Mouse (Mus musculus): ENCODE measurements around the gene Jag2.

Jag2 gene

DNA sequence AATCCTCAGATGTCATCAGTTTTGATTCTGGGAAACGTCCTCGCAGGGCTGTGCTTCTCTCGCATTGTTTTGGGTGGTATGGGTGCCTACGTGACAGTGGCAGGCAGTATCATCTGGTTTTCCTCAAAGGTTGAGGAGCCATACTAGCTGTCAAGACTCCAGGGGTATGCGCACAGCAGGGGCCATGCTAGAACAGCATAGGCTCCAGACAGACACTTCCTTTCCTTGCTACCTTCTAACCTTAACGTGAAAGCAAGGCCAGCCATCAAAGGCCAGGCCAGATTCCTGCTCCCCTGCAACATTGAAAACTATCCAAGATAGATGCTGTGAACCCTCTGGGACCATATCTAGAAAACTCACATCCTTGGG is 21.2 kb upstream of the Jag2 start:
- ChIA-PET POLR2A (interaction anchor here (0.6 to 2.3 kb wide), 17 partner anchors 9 to 363 kb away, joined by 3 to 14 read pairs (median 4); partner anchors contain the start of genes Nudt14 (in 2 of the 4), Brf1 (in 1 of the 4), Btbd6 (in 1 of the 4) and Gpr132 (in 1 of the 4)), CTCF (interaction anchor here in 3 of 4 experiments (0.7 to 2.7 kb wide), 19 partner anchors 7 to 276 kb away, joined by 3 to 8 read pairs (median 4); partner anchors contain the start of genes Jag2 (in 2 of the 3), Akt1 (in 1 of the 3), Btbd6 (in 1 of the 3) and Cdca4 (in 1 of the 3))

DNA sequence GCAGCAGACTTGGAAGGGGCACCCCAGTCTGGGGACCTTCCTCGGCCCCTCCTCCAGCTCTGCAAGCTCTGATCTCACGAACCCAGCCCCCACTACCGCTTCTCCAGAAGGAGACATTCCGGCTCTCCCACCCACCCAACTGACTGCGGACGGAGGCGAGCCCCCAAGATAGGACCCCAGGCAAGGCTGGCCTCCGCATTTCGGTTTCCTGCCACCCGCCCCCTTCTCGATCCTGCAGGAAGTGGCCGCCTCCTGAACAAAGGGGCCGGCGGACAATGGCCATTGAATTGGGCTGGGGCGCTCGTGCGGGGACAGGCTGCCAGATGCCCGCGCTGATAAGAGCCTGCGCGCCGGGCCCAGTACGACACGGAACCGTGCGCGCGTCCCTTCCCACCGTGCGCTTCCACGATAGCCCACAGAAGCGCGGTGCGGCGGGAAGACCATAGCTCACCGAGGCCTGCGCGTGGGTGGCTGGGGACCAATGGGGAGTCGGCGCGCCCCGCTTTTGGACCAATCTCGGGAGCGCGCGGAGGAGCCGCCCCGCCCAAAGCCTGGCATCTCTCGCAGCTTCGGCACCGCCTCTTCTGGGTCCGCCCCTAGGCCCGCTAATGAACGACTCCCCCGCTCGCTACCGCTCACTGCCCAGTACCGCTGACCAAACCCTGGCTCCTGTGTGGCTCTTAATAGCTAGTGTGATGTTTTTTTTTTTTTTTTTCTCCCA is 20.6 kb upstream of the Jag2 start:
- CTCF ChIA-PET = interaction anchor here in 3 of 4 experiments (0.7 to 2.7 kb wide), 22 partner anchors 8 to 275 kb away, joined by 3 to 8 read pairs (median 4); partner anchors contain the start of genes Btbd6 (in 2 of the 3), Jag2 (in 2 of the 3), Akt1 (in 1 of the 3) and Nudt14 (in 1 of the 3)
- POLR2A ChIA-PET = interaction anchor here (0.6 to 3.4 kb wide), 28 partner anchors 8 to 364 kb away, joined by 3 to 15 read pairs (median 4); partner anchors contain the start of genes Btbd6 (in 2 of the 4), Nudt14 (in 2 of the 4), Tex22 (in 2 of the 4) and Brf1 (in 1 of the 4)

- ChIA-PET CTCF (interaction anchor here in 3 of 4 experiments (0.6 to 3.4 kb wide), 17 partner anchors 8 to 201 kb away, joined by 3 to 12 read pairs (median 4); partner anchors contain the start of genes Jag2 (in 3 of the 3), Brf1 (in 1 of the 3) and Btbd6 (in 1 of the 3)), POLR2A (interaction anchor here in 3 of 4 experiments (0.6 to 3.4 kb wide), 10 partner anchors 8 to 200 kb away, joined by 3 to 15 read pairs (median 4); partner anchors contain the start of genes Btbd6 (in 1 of the 3), Jag2 (in 1 of the 3) and Tex22 (in 1 of the 3))
These were observed 17.7 kb upstream of the Jag2 start for GRCm38 (mm10) chr12:112947307-112947706.

DNA sequence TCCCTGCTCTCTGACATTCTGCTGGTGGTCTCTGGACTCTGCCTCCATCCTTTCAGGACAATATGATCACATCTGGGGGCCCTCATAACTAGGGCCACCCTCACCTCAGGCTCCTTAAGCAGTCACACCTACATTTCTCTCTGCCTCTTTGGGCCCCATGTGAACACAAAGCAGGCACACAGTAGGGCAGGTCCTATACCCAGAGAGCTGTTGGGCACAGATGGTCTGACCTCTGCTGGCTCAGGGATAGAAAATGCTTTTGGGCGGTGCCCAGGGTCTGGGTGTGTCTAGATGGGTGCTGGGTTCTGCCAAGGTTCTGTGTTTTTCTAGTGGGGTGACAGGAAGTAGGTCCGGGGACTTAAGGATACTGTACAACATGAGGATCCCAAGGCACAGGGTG is 14.1 kb upstream of the Jag2 start:
- POLR2A ChIA-PET = interaction anchor here in 1 of 4 experiments (1.3 kb wide), 1 partner anchor 11 kb away, joined by 3 read pairs; no protein-coding TSS in a partner anchor
- CTCF ChIA-PET = interaction anchor here in 1 of 4 experiments (1.0 to 2.7 kb wide), 2 partner anchors 11 to 68 kb away, joined by 3 to 12 read pairs; no protein-coding TSS in a partner anchor

GRCm38 (mm10) chr12:112941776-112942713 is 12.5 kb upstream of the Jag2 start, which contains the start of gene Nudt14:
Gene Nudt14 (minus strand): TSS chr12:112942124.
- ChIA-PET CTCF (interaction anchor here (0.5 to 2.7 kb wide), 20 partner anchors 7 to 795 kb away, joined by 3 to 17 read pairs (median 4); partner anchors contain the start of genes Crip1 (in 1 of the 4), Crip2 (in 1 of the 4) and Jag2 (in 1 of the 4)), POLR2A (interaction anchor here in 3 of 4 experiments (0.6 to 1.7 kb wide), 27 partner anchors 8 to 249 kb away, joined by 3 to 14 read pairs (median 4); partner anchors contain the start of genes Brf1 (in 2 of the 3), Jag2 (in 2 of the 3), Btbd6 (in 1 of the 3) and Clba1 (in 1 of the 3))

DNA sequence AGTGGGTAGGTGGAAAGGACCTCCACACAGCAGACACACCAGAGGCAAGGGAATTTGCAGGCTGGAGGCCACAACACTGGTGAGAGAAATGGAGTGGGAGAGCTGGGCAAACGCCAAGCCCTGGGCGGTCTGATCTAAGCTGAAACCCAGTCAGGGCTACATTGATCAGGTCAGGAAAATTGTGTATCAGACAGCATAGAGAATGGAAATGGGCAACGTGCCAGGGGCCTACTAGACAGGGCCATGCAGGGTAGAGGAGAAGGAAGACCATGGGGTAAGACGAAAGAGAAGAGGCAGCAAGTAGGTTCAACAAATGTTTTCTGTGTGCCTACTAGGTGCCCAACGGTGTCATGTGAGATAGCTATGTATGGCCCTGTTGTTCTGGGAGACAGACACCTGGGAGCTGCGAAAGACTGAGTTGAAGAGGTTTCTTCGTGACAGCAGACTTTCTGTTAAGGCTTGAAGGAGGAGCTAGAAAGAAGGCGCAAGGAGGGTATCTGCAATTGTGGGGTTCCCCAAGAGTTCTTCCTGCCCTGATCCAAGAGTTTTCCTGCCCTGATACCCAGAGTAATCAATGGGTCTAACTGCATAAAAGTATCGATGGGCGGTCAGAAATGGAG is 11.7 kb upstream of the Jag2 start:
- CTCF ChIA-PET = interaction anchor here (0.6 to 2.7 kb wide), 20 partner anchors 8 to 390 kb away, joined by 3 to 17 read pairs (median 4); partner anchors contain the start of genes Btbd6 (in 1 of the 4), Crip1 (in 1 of the 4), Crip2 (in 1 of the 4) and Jag2 (in 1 of the 4)

GRCm38 (mm10) chr12:112940710-112941109 is 11.1 kb upstream of the Jag2 start:
- POLR2A ChIA-PET = interaction anchor here in 2 of 4 experiments (1.0 to 1.6 kb wide), 5 partner anchors 8 to 150 kb away, joined by 4 to 13 read pairs (median 5); partner anchors contain the start of gene Jag2 (in 1 of the 2)
- CTCF ChIA-PET = interaction anchor here in 2 of 4 experiments (0.6 to 2.7 kb wide), 6 partner anchors 10 to 389 kb away, joined by 3 to 17 read pairs (median 4); partner anchors contain the start of genes Btbd6 (in 1 of the 2) and Jag2 (in 1 of the 2)

More for the DNA sequence above, 11.7 kb upstream of the Jag2 start:
- POLR2A ChIA-PET = interaction anchor here in 3 of 4 experiments (0.6 to 1.7 kb wide), 25 partner anchors 8 to 248 kb away, joined by 3 to 14 read pairs (median 4); partner anchors contain the start of genes Brf1 (in 2 of the 3), Jag2 (in 2 of the 3), Btbd6 (in 1 of the 3) and Clba1 (in 1 of the 3)

- ChIA-PET CTCF (interaction anchor here in 3 of 4 experiments (0.8 to 2.1 kb wide), 5 partner anchors 10 to 66 kb away, joined by 3 to 18 read pairs (median 6); partner anchors contain the start of gene Jag2 (in 2 of the 3)), POLR2A (interaction anchor here in 2 of 4 experiments (0.8 to 1.2 kb wide), 5 partner anchors 10 to 65 kb away, joined by 3 to 4 read pairs (median 3); partner anchors contain the start of gene Brf1 (in 1 of the 2))
These were observed 10.7 kb upstream of the Jag2 start for GRCm38 (mm10) chr12:112940238-112940637.

- ChIA-PET POLR2A (interaction anchor here in 2 of 4 experiments (0.9 to 2.1 kb wide), 9 partner anchors 8 to 135 kb away, joined by 3 to 7 read pairs (median 3); partner anchors contain the start of genes Brf1 (in 1 of the 2) and Tex22 (in 1 of the 2)), CTCF (interaction anchor here in 3 of 4 experiments (1.1 to 2.1 kb wide), 12 partner anchors 8 to 136 kb away, joined by 3 to 18 read pairs (median 4); partner anchors contain the start of gene Jag2 (in 3 of the 3))
These were observed 9.4 kb upstream of the Jag2 start for GRCm38 (mm10) chr12:112938873-112939565.

DNA sequence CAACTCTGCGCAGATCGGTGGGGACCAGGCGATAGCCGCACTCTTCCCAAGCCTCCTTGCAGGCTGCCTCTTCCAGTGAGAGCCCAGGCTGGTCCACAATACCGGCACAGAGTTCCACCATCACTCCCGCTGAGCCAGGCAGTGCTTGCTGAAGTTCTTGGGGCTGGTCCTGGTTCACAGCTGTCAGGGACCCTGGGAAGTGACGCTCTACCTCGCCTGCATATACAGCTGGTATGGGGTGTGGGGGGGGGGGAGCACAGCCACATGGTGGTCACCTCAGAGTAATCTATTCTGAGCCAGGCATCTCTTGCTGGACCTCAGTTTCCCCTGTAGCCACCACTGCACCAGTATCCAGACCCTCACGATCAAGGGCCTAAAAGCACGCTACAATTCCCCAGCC is 8.8 kb upstream of the Jag2 start:
- ChIA-PET CTCF (interaction anchor here in 2 of 4 experiments (1.1 to 2.1 kb wide), 10 partner anchors 8 to 137 kb away, joined by 3 to 18 read pairs (median 4); partner anchors contain the start of gene Jag2 (in 2 of the 2)), POLR2A (interaction anchor here in 2 of 4 experiments (1.3 to 2.1 kb wide), 5 partner anchors 9 to 136 kb away, joined by 3 to 7 read pairs (median 5); partner anchors contain the start of gene Tex22 (in 1 of the 2))

GRCm38 (mm10) chr12:112937906-112938305 is 8.3 kb upstream of the Jag2 start:
- ChIA-PET POLR2A (interaction anchor here in 1 of 4 experiments (1.3 to 2.1 kb wide), 2 partner anchors 12 to 118 kb away, joined by 3 to 7 read pairs; no protein-coding TSS in a partner anchor), CTCF (interaction anchor here in 2 of 4 experiments (1.2 to 1.8 kb wide), 3 partner anchors 9 to 12 kb away, joined by 3 to 4 read pairs (median 4); partner anchors contain the start of gene Jag2 (in 1 of the 2))

DNA sequence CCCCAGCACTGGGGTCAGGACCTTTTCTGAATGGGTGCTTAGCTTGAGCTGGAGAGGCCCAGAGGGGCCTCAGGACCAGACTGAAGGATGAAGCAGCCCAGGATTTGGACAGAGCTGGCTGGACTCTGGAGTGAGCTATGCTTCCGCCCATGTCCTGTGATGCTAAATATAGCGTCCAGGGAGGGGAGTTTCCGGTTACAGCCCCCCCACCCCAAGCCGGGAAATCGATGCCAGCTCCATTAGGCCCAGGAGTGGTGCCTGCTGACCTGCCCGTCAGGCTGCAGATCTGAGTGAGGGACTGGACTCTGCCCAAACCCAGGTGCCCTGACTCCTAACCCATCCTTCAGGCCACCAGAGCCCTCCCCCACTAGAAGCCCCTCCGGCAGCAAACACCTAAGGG is 3.1 kb upstream of the Jag2 start:
- POLR2A ChIA-PET = interaction anchor here in 2 of 4 experiments (0.7 to 2.2 kb wide), 4 partner anchors 9 to 120 kb away, joined by 3 to 13 read pairs (median 4); partner anchors contain the start of gene Nudt14 (in 2 of the 2)
- CTCF ChIA-PET = interaction anchor here in 2 of 4 experiments (0.5 to 1.9 kb wide), 5 partner anchors 9 to 72 kb away, joined by 3 to 4 read pairs (median 4); partner anchors contain the start of gene Nudt14 (in 1 of the 2)

DNA sequence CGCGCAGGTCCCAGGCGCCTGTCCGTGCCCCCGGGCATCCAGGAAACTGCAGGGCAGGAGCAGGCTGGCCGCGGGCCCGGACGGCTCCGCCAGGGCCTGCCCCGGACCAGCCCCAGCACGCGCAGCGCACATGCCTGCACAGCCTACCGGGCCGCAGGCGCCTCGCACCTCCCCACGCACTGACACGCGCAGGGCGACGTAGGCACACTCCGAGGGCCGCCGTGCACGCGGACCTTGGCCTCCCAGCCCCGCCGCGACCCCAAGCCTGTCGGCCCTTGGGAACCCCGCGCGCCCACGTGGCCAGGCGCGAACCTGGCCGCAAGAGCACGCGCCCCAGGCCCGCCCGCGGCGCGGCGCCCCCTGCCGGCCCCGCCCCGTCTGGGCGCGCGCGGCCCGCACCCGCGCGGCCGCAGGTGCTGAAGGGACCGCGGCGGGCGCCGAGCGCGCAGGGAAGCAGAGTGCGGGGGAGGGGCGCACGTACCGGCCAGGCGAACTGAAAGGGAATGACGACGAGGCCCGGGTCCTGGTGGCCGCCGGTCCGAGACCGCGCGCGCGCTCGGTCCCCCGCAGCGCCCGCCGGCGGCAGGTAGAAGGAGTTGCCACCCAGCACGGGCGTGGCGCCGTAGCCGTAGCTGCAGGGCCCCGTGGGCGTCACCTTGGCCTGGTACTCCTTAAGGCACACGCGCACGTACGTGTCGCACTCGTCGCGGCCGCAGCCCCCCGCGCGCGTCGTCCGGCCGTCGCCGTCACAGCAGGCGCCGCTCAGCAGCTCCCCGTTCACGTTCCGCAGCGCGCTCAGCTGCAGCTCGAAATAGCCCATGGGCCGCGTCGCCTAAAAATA is 955 bp downstream of the Jag2 start:
- POLR2A ChIA-PET = interaction anchor here in 2 of 4 experiments (0.6 to 1.8 kb wide), 5 partner anchors 10 to 205 kb away, joined by 3 to 7 read pairs (median 3); no protein-coding TSS in a partner anchor
- CTCF ChIA-PET = interaction anchor here (0.6 to 3.4 kb wide), 14 partner anchors 10 to 1115 kb away, joined by 3 to 18 read pairs (median 4); partner anchors contain the start of genes Tex22 (in 1 of the 4), Xrcc3 (in 1 of the 4) and Zfyve21 (in 1 of the 4)

DNA sequence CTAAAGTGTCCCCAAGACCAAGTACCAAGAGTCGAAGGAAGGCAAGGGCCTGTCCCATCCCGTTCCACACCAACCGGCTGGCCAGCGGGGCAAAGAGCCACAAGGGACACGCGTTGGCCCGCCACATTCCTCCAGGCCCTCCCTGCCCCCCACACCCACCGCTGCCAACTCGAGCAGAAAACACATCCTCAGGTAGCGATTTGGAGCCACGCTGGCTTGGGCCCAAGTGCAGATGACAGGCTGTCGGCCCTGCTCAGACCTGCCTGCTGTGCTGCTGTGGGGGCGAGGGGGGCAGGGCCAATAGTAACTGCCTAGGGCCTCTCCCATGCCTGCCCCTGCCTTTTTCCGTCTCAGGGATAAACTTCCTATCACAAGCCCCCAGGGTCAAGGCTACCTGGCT is 2.3 kb downstream of the Jag2 start:
- CTCF ChIA-PET = interaction anchor here in 3 of 4 experiments (0.5 to 1.6 kb wide), 8 partner anchors 8 to 254 kb away, joined by 3 to 4 read pairs (median 3); no protein-coding TSS in a partner anchor
- POLR2A ChIA-PET = interaction anchor here in 1 of 4 experiments (0.6 kb wide), 1 partner anchor 46 kb away, joined by 3 read pairs; no protein-coding TSS in a partner anchor

Measured in embryonic stem cell, embryonic (primary cell).